ENCODE assay signal across 9 mouse cellular contexts in the genomic region with DNA sequence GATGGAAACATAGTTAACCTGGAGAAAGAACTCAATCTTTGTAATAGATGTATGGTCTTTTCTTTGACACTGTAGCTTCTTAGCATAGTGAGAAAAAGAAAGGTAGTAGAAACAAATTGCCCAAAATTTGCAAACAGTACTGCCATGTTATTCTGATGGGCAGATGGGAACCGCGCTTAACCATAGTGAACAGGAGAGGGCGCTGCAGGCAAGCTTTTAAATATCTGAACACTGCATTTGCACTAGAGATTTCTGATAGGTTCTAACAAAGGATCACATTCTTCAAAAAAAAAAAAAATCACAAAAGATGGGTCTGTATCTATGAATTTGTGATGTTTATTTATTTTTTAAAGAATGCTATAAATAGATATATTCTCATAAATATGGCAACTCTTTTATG. TPM values are rescaled to one million over a fixed set of nuclear protein-coding genes. Genes with fewer than 3 reads are reported as not detected.
DNase-seq lines count a peak whose midpoint lies in the region; ATAC-seq and TF ChIP-seq lines count a peak whose summit lies in the region.
"Had no signal": no experiment of that assay in that cellular context is flagged by ENCODE, and none has a peak within 500 bp of the region (broad histone marks: within the 10 kb centered on the region; RNA-seq: fewer than 3 reads in every experiment).

No protein-coding gene starts in this region.

- DNase-seq in cerebellum, adult 2 months, result peak; percentile 23 to 39
- DNase-seq in G1E (ENCODE audit: low spot score), result peak; percentile 2
- DNase-seq in cerebellum, postnatal 14 days, result peak; percentile 81
- peak; percentile 53 to 65 for DNase-seq in frontal cortex, postnatal 25 days (ENCODE audit: low spot score in 2 of 2)
- DNase-seq in kidney, postnatal 4 days, result peak; percentile 76 to 79
- DNase-seq in lung, adult 2 months, result peak; percentile 42
- peak; percentile 89 for DNase-seq in retina, embryonic 14.5 days (ENCODE audit: low spot score)

- no peak for TF ChIP-seq POLR2A in cerebellum, adult 2 months (IDR thresholded peaks at IDR 0.05; ENCODE audit: borderline replicate concordance, insufficient read depth, low read length)
- TF ChIP-seq POLR2A in lung, adult 2 months (IDR thresholded peaks at IDR 0.05; ENCODE audit: borderline replicate concordance, extremely low read depth, low read depth, low read length), result no peak

- WGBS in cerebellum, adult 2 months, result 1% methylated on average over 3 of the region's 3 CpGs
- WGBS in lung, adult 2 months, result 0% methylated on average over 3 of the region's 3 CpGs

- no peaks in the 10 kb centered on the region for H3K27me3 ChIP-seq in cerebellum, adult 2 months (ENCODE audit: control insufficient read depth, insufficient read depth, low read length)
- 0 out of 2 replicates have a peak, but pooled peaks cover 2% of the 10 kb centered on the region for H3K27me3 ChIP-seq in G1E (ENCODE audit: insufficient read depth, low read length)
- H3K27me3 ChIP-seq: liver, embryonic 15.5 days had no signal

- no peaks in the 10 kb centered on the region for H3K4me1 ChIP-seq in cerebellum, adult 2 months (ENCODE audit: control insufficient read depth, insufficient read depth, low read length)
- no peaks in the 10 kb centered on the region for H3K4me1 ChIP-seq in G1E (ENCODE audit: insufficient read depth, low read depth, low read length)
- no peaks in the 10 kb centered on the region for H3K4me1 ChIP-seq in lung, adult 2 months (ENCODE audit: control insufficient read depth, insufficient read depth, low read length)

- H3K9me3 ChIP-seq in G1E (replicated peaks), result no peaks in the 10 kb centered on the region
- H3K9me3 ChIP-seq: liver, embryonic 15.5 days had no signal

- H3K4me3 ChIP-seq in cerebellum, adult 2 months (replicated peaks; ENCODE audit: insufficient read depth, low read depth, low read length), result no peak overlapping the region
- no peak overlapping the region for H3K4me3 ChIP-seq in G1E (ENCODE audit: low read depth, low read length)
- no peak overlapping the region for H3K4me3 ChIP-seq in lung, adult 2 months (replicated peaks; ENCODE audit: extremely low read depth, low read depth, low read length)
- H3K4me3 ChIP-seq: liver, embryonic 15.5 days had no signal

- H3K36me3 ChIP-seq in G1E (replicated peaks), result no peaks in the 10 kb centered on the region
- H3K36me3 ChIP-seq: liver, embryonic 15.5 days had no signal

- peak; percentile 64 for TF ChIP-seq CTCF in cerebellum, adult 2 months (IDR thresholded peaks at IDR 0.05; ENCODE audit: borderline replicate concordance, insufficient read depth, low read depth, low read length)
- no peak for TF ChIP-seq CTCF in G1E (IDR thresholded peaks at IDR 0.05; ENCODE audit: low read depth, low read length)
- TF ChIP-seq CTCF in lung, adult 2 months (IDR thresholded peaks at IDR 0.05; ENCODE audit: insufficient read depth, low read length), result peak; percentile 80

- ATAC-seq in cerebellum, adult (ENCODE audit: insufficient number of reproducible peaks, low FRiP score, low TSS enrichment), result no peak
- no peak for ATAC-seq in G1E (ENCODE audit: extremely low read depth, insufficient number of reproducible peaks, low FRiP score, poor library complexity, severe bottlenecking)

- no peak overlapping the region for H3K27ac ChIP-seq in cerebellum, adult 2 months (ENCODE audit: insufficient read depth, low read length)
- H3K27ac ChIP-seq: liver, embryonic 15.5 days had no signal

RNA-seq across cellular contexts. Expression of gene Rxylt1, which starts 8.2 kb away (rescaled TPM):
- 21.6 and 24.7 TPM in 2 replicates for polyA plus RNA-seq in cerebellum, adult 2 months (2012; rRNA removed)
- total RNA-seq in G1E (2014; fragmentation: Nextera tagmentation), result 57.7 and 62.1 TPM in 2 replicates
- total RNA-seq in G1E (2017), result 30.3 and 33.2 TPM in 2 replicates
- 16.0 and 24.9 TPM in 2 replicates for polyA plus RNA-seq in G1E (2012)
- 3.7 and 4.9 TPM in 2 replicates for polyA plus RNA-seq in lung, adult 2 months (2012; rRNA removed)

RNA-seq across cellular contexts. Expression of gene Srgap1, which starts 58.3 kb away (rescaled TPM):
- polyA plus RNA-seq in cerebellum, adult 2 months (2012; rRNA removed), result 18.5 and 18.7 TPM in 2 replicates
- total RNA-seq in G1E (2014; fragmentation: Nextera tagmentation) (not detected in 2 replicates), G1E (2017) (0.06 and 0.22 TPM in 2 replicates)
- not detected in 2 replicates for polyA plus RNA-seq in G1E (2012)
- polyA plus RNA-seq in lung, adult 2 months (2012; rRNA removed), result 5.6 and 6.8 TPM in 2 replicates

Comparison
In these comparisons a context has a peak if more than half of its experiments do, and no peak if none do; other contexts are left out.
1. DNase-seq: peak in every context shown above with its lines; median percentile 89 in retina, embryonic 14.5 days; 81 in cerebellum, postnatal 14 days; 78 in kidney, postnatal 4 days; 59 in frontal cortex, postnatal 25 days; 42 in lung, adult 2 months; 31 in cerebellum, adult 2 months; 2 in G1E.